20 mouse cellular contexts compared by ENCODE assay signal in the genomic region with DNA sequence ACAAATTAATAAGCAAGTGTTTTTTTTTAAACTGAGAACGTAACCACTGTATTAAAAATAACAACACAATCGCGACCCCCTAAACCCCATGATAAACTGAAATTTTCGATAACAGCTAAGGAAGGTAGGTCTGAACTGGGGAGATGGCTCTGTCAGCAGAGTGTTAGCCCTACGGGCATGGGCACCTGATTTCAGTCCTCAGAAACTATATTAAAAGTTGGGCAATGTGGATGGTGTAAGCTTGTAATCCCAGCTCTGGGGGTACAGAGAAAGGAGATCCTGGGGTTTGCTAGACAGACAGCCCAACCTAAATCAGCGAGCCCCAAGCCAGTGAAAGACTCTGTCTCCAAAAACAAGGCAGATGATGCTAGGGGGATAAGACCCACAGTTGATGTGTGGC.
DNase-seq lines count a peak whose midpoint lies in the region; ATAC-seq and TF ChIP-seq lines count a peak whose summit lies in the region.
"Had no signal": no experiment of that assay in that cellular context is flagged by ENCODE, and none has a peak within 500 bp of the region (broad histone marks: within the 10 kb centered on the region; RNA-seq: fewer than 3 reads in every experiment).

No protein-coding gene starts in this region.

- TF ChIP-seq CTCF in stomach, postnatal 0 days (IDR thresholded peaks at IDR 0.05; ENCODE audit: low read depth): no peak

- TF ChIP-seq EP300 in stomach, postnatal 0 days (optimal IDR thresholded peaks at IDR 0.05): no peak

- H3K9ac ChIP-seq in stomach, embryonic 16.5 days (ENCODE audit: low read length): no peak overlapping the region
- no peak overlapping the region for H3K9ac ChIP-seq in stomach, postnatal 0 days (ENCODE audit: low read length)
- H3K9ac ChIP-seq in intestine, embryonic 15.5 days: no peak overlapping the region
- H3K9ac ChIP-seq: forebrain, embryonic 12.5 days had no signal

- no peak for ATAC-seq in stomach, embryonic 16.5 days (ENCODE audit: insufficient read depth, low FRiP score)
- no peak for ATAC-seq in stomach, postnatal 0 days (ENCODE audit: low FRiP score, low TSS enrichment)
- peak; percentile 39 for ATAC-seq in intestine, embryonic 15.5 days
- ATAC-seq: forebrain, embryonic 14.5 days; forebrain, embryonic 16.5 days had no signal

- H3K27ac ChIP-seq in stomach, embryonic 16.5 days (ENCODE audit: low read length): peak overlapping the region; percentile 29; the same call in 1 of the 2 replicates
- H3K27ac ChIP-seq in stomach, postnatal 0 days (replicated peaks): no peak overlapping the region
- no peak overlapping the region for H3K27ac ChIP-seq in intestine, embryonic 15.5 days
- H3K27ac ChIP-seq: forebrain, embryonic 10.5 days; forebrain, embryonic 12.5 days had no signal

- H3K27me3 ChIP-seq in stomach, embryonic 16.5 days (ENCODE audit: control insufficient read depth, insufficient read depth, low read length): no peaks in the 10 kb centered on the region
- H3K27me3 ChIP-seq in stomach, postnatal 0 days (ENCODE audit: control insufficient read depth, insufficient read depth, low read length): no peaks in the 10 kb centered on the region
- H3K27me3 ChIP-seq in intestine, embryonic 15.5 days (replicated peaks): no peaks in the 10 kb centered on the region
- H3K27me3 ChIP-seq: forebrain, embryonic 12.5 days had no signal

- DNase-seq in heart, adult 11 months: peak; percentile 61
- no peak for DNase-seq in heart, postnatal 14 days
- DNase-seq in stomach, postnatal 0 days (ENCODE audit: low spot score): no peak
- DNase-seq in adrenal gland, adult (ENCODE audit: inconsistent age in 2 of 2, low spot score in 1 of 2): no peak
- DNase-seq in lung, postnatal 36 days: no peak
- DNase-seq: adrenal gland, adult 8-10 months; adrenal gland, postnatal 14 days; adrenal gland, postnatal 36 days; cerebellum, adult 11-12 months; cerebellum, adult 2 months; cerebellum, adult 9-10 months; cerebellum, postnatal 10 days; cerebellum, postnatal 25 days had no signal

- H3K4me3 ChIP-seq in stomach, embryonic 16.5 days (replicated peaks; ENCODE audit: low read length): no peak overlapping the region
- no peak overlapping the region for H3K4me3 ChIP-seq in stomach, postnatal 0 days (ENCODE audit: low read depth, low read length)
- H3K4me3 ChIP-seq in intestine, embryonic 15.5 days (replicated peaks): no peak overlapping the region
- H3K4me3 ChIP-seq: erythroblast, embryonic 14.5 days; forebrain, embryonic 10.5 days; forebrain, embryonic 12.5 days had no signal

- intact Hi-C loops in heart, postnatal 14 days (cut with DNase I): no loop called here

- no peaks in the 10 kb centered on the region for H3K36me3 ChIP-seq in stomach, embryonic 16.5 days (ENCODE audit: control insufficient read depth, insufficient read depth, low read length)
- no peaks in the 10 kb centered on the region for H3K36me3 ChIP-seq in stomach, postnatal 0 days (ENCODE audit: control insufficient read depth, insufficient read depth, low read length)
- H3K36me3 ChIP-seq in intestine, embryonic 15.5 days: no peaks in the 10 kb centered on the region
- H3K36me3 ChIP-seq: forebrain, embryonic 10.5 days; forebrain, embryonic 12.5 days had no signal

- no peak overlapping the region for H3K4me2 ChIP-seq in stomach, embryonic 16.5 days (ENCODE audit: low read depth, low read length)
- no peak overlapping the region for H3K4me2 ChIP-seq in stomach, postnatal 0 days (replicated peaks; ENCODE audit: low read depth)
- no peak overlapping the region for H3K4me2 ChIP-seq in intestine, embryonic 15.5 days (replicated peaks)
- H3K4me2 ChIP-seq: forebrain, embryonic 12.5 days had no signal

- 84% methylated on average over 6 of the region's 6 CpGs for WGBS in stomach, embryonic 16.5 days
- 89% methylated on average over 6 of the region's 6 CpGs for WGBS in stomach, postnatal 0 days
- WGBS in intestine, embryonic 15.5 days: 67% methylated on average over 6 of the region's 6 CpGs

- no peaks in the 10 kb centered on the region for H3K9me3 ChIP-seq in stomach, embryonic 16.5 days (replicated peaks; ENCODE audit: control insufficient read depth, low read length)
- no peaks in the 10 kb centered on the region for H3K9me3 ChIP-seq in stomach, postnatal 0 days (ENCODE audit: control insufficient read depth, low read length)
- no peaks in the 10 kb centered on the region for H3K9me3 ChIP-seq in intestine, embryonic 15.5 days
- H3K9me3 ChIP-seq: forebrain, embryonic 10.5 days; forebrain, embryonic 12.5 days had no signal

- 0 out of 2 replicates have a peak, but pooled peaks cover 3% of the 10 kb centered on the region for H3K4me1 ChIP-seq in stomach, embryonic 16.5 days (ENCODE audit: control insufficient read depth, insufficient read depth, low read length)
- H3K4me1 ChIP-seq in stomach, postnatal 0 days (replicated peaks; ENCODE audit: control insufficient read depth, insufficient read depth): no peaks in the 10 kb centered on the region
- H3K4me1 ChIP-seq in intestine, embryonic 15.5 days (replicated peaks): no peaks in the 10 kb centered on the region
- H3K4me1 ChIP-seq: forebrain, embryonic 10.5 days; forebrain, embryonic 12.5 days had no signal
